Mouse (Mus musculus) ES-Bruce4 (cell line): ENCODE results near the gene Gm44502.

Experiments
- CTCF ChIP-seq: IDR thresholded peaks from one replicate; pipeline ENCODE4 v1.8.1; 2011; ENCODE audit warnings: low read depth, low read length
- EP300 ChIP-seq: IDR thresholded peaks from 2 replicates; pipeline ENCODE4 v1.6.1; 2011; ENCODE audit warnings: low read depth, low read length; ENCODE audit not compliant: insufficient read depth

DNA sequence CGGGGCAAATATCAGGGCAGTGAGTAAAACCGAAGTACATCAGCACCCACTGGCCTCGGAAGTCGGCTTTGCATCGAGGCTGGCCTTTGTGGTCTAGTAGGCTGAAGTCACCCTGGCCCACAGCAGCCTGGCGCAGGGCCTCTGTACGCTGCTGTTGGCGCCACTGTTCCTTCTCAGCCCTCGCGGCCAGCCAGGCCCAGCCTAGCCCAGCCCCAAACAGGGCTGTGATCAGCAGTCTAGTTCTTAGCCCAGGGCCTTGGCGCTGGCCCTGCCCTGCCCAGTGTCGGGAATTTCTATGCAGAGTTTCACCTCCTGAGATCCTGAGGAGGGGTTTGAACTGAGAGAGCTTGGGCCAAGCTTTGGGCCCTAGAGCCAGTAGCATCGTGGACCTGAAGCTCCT lies 57.4 kb downstream of the Gm44502 start:
- no peak for TF ChIP-seq CTCF
- TF ChIP-seq EP300: no peak
